Mouse (Mus musculus) embryonic facial prominence, embryonic 10.5 days (tissue): ENCODE measurements around the gene Bcl2. TPM values are rescaled to one million over a fixed set of nuclear protein-coding genes. Genes with fewer than 3 reads are reported as not detected.
"Not testable (repeated sequence)": the region's sequence is repeated elsewhere in the genome, so short reads cannot be mapped to it uniquely, and the experiment has no call there.

Experiments
- DNase-seq: peaks from one replicate; pipeline ENCODE4 v3.0.0-alpha.2; 2017; ENCODE audit warnings: low spot score
- H3K27ac ChIP-seq: fragments of 300-500 bp; sonication (generic); replicated peaks from 2 replicates; pipeline ENCODE4 v1.5.1; 2016; ENCODE audit warnings: mild to moderate bottlenecking
- H3K27me3 ChIP-seq: fragments of 300-500 bp; sonication (generic); replicated peaks from 2 replicates; pipeline ENCODE4 v1.6.1; 2016; ENCODE audit warnings: low read depth, mild to moderate bottlenecking; ENCODE audit not compliant: poor library complexity, severe bottlenecking
- H3K36me3 ChIP-seq: fragments of 300-500 bp; sonication (generic); replicated peaks from 2 replicates; pipeline ENCODE4 v1.6.1; 2016; ENCODE audit warnings: mild to moderate bottlenecking, moderate library complexity
- H3K4me1 ChIP-seq: fragments of 300-500 bp; sonication (generic); 2 replicates; pipeline ENCODE4 v1.6.1; 2016
- H3K4me3 ChIP-seq: fragments of 300-500 bp; sonication (generic); 2 replicates; pipeline ENCODE4 v1.5.1; 2016; ENCODE audit warnings: mild to moderate bottlenecking, moderate library complexity
- H3K9me3 ChIP-seq: fragments of 300-500 bp; sonication (generic); 2 replicates; pipeline ENCODE4 v1.6.1; 2016; ENCODE audit warnings: mild to moderate bottlenecking
- WGBS: fragments of 180-500 bp; shearing (Covaris S2); methylation state at CpG from one replicate; pipeline ENCODE4 v1.1.7; 2016; 5-methylcytosine and 5-hydroxymethylcytosine counted together
- polyA plus RNA-seq: library from polyadenylated mRNA; unstranded; fragments of >200 nt; fragmentation: Nextera tagmentation; extraction: Ambion mirVana; gene quantifications from 2 replicates; pipeline ENCODE4 v1.2.1, GENCODE M21; 2016

Gene Bcl2
- polyA plus RNA-seq, 1 experiment from 2014 or later, result 10.8 TPM

GRCm38 (mm10) chr1:106549025-106549424 is 165.0 kb downstream of the Bcl2 start:
- H3K36me3 ChIP-seq, result no peaks in the 10 kb centered on the region
- peak overlapping the region; percentile 24; the same call in 1 of the 2 replicates for H3K27ac ChIP-seq
- H3K9me3 ChIP-seq, result no peaks in the 10 kb centered on the region
- 67% methylated on average over 5 of the region's 5 CpGs for WGBS
- DNase-seq, result no peak
- H3K4me3 ChIP-seq, result no peak overlapping the region
- H3K27me3 ChIP-seq, result no peaks in the 10 kb centered on the region
- H3K4me1 ChIP-seq, result peaks cover 25% of the 10 kb centered on the region

- H3K4me3 ChIP-seq, result no peak overlapping the region
- WGBS, result 67% methylated on average over 6 of the region's 6 CpGs
- DNase-seq, result no peak
Observed at GRCm38 (mm10) chr1:106544817-106545612, 169.1 kb downstream of the Bcl2 start.

DNA sequence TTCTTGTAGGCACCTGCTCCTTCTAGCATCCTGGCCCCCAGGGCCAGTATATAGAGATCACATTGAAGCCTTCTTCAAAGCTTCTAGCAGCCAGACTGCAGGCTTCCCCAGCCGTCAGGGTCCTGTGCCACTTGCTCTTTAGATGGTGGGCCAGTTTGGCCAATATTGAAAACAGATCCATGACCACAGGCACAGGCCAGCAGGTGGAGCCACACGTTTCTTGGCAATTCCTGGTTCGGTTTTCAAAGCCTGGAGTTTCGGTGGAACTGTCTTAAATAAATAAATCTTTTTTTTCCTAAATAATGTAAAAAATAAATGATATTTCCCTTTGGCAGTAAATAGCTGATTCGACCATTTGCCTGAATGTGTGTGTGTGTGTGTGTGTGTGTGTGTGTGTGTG is 171.3 kb downstream of the Bcl2 start:
- Histone ChIP-seq H3K27me3 (no peaks in the 10 kb centered on the region), H3K9me3 (no peaks in the 10 kb centered on the region), H3K4me3 (no peak overlapping the region), H3K27ac (no peak overlapping the region), H3K36me3 (no peaks in the 10 kb centered on the region), H3K4me1 (peaks cover 8% of the 10 kb centered on the region)
- DNase-seq, result peak; percentile 53
- WGBS, result 44% methylated on average over 5 of the region's 5 CpGs

More at GRCm38 (mm10) chr1:106544817-106545612, 169.1 kb downstream of the Bcl2 start:
- H3K4me1 ChIP-seq, result peaks cover 19% of the 10 kb centered on the region
- no peaks in the 10 kb centered on the region for H3K36me3 ChIP-seq
- no peaks in the 10 kb centered on the region for H3K27me3 ChIP-seq
- no peak overlapping the region for H3K27ac ChIP-seq
- H3K9me3 ChIP-seq, result no peaks in the 10 kb centered on the region

GRCm38 (mm10) chr1:106541851-106542250 is 172.2 kb downstream of the Bcl2 start:
- H3K4me1 ChIP-seq, result peaks cover 8% of the 10 kb centered on the region
- no peaks in the 10 kb centered on the region for H3K36me3 ChIP-seq
- H3K27ac ChIP-seq, result no peak overlapping the region
- WGBS, result 84% methylated on average over 8 of the region's 8 CpGs
- DNase-seq, result no peak
- no peaks in the 10 kb centered on the region for H3K27me3 ChIP-seq
- no peaks in the 10 kb centered on the region for H3K9me3 ChIP-seq
- H3K4me3 ChIP-seq, result no peak overlapping the region

DNA sequence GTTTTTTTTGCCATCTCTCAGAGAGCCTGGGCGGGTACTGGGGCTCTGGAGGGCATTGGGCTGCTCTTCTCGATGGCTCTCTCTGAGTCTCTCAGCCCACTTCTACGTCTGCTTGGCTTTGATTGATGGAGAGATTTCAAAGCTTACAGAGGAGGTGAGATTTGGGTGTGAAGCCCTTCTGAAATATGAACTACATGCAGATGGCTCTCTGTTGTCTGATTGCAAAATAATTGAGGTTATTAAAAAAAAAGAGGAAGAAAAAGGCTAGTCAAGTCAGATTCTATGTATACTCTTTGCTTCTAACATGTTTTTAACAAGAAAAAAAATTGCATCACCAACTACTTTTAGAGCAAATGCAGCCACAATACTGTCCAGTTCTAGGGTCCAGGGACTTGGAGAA is 173.9 kb downstream of the Bcl2 start:
- Histone ChIP-seq H3K4me1 (peaks cover 8% of the 10 kb centered on the region), H3K27ac (no peak overlapping the region), H3K27me3 (no peaks in the 10 kb centered on the region), H3K4me3 (no peak overlapping the region), H3K9me3 (no peaks in the 10 kb centered on the region), H3K36me3 (no peaks in the 10 kb centered on the region)
- DNase-seq, result no peak
- 81% methylated on average over 3 of the region's 3 CpGs for WGBS

- H3K27ac ChIP-seq, result no peak overlapping the region
- H3K27me3 ChIP-seq, result no peaks in the 10 kb centered on the region
- H3K36me3 ChIP-seq, result no peaks in the 10 kb centered on the region
- H3K4me3 ChIP-seq, result no peak overlapping the region
- peaks cover 8% of the 10 kb centered on the region for H3K4me1 ChIP-seq
- WGBS, result 86% methylated on average over 1 of the region's 1 CpGs
- no peak for DNase-seq
- H3K9me3 ChIP-seq, result no peaks in the 10 kb centered on the region
Observed at GRCm38 (mm10) chr1:106539029-106539428, 175.0 kb downstream of the Bcl2 start.

DNA sequence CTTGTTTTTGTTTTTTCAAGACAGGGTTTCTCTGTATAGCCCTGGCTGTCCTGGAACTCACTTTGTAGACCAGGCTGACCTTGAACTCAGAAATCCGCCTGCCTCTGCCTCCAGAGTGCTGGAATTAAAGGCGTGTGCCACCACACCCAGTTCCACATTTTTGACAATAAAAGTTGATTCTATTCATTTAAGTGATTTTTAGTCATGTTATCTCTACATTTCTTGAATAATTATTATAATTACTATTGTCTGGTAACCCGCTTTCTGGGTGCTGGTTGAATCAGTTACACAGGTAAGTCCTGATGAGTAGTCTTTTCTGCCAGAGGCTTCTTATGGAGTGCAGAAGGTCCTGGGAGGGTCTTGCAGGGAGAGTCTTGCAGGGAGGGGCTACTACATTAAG is 179.2 kb downstream of the Bcl2 start:
- WGBS, result 88% methylated on average over 3 of the region's 3 CpGs
- not testable (repeated sequence) for H3K36me3 ChIP-seq, H3K27me3 ChIP-seq, H3K9me3 ChIP-seq, DNase-seq, H3K4me3 ChIP-seq, H3K4me1 ChIP-seq, H3K27ac ChIP-seq

- H3K4me1 ChIP-seq, result no peaks in the 10 kb centered on the region
- no peaks in the 10 kb centered on the region for H3K36me3 ChIP-seq
- H3K27ac ChIP-seq, result no peak overlapping the region
- 93% methylated on average over 9 of the region's 9 CpGs for WGBS
- no peak overlapping the region for H3K4me3 ChIP-seq
- H3K9me3 ChIP-seq, result no peaks in the 10 kb centered on the region
- no peak for DNase-seq
- no peaks in the 10 kb centered on the region for H3K27me3 ChIP-seq
Observed at GRCm38 (mm10) chr1:106529570-106529969, 184.5 kb downstream of the Bcl2 start.

DNA sequence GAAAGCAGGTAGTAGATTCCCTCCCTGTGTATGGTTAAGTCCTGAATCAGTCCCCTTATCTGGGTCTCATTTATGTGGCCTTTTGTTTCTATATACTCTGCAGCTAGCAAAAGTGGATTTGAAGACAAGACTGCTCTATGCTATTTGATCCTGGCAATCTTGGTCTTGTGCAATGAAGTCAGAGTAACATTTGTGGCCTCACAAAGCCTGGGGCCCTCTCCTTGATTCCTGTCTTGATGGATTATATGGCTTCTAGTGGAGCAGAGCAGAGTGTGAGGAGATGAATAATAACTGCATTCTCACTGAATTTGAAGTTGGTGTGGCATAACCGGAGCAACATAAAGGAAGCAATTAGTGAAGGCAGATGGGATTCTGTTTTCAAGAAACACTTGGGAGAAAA is 186.5 kb downstream of the Bcl2 start:
- no peak for DNase-seq
- Histone ChIP-seq H3K9me3 (no peaks in the 10 kb centered on the region), H3K4me1 (no peaks in the 10 kb centered on the region), H3K27me3 (no peaks in the 10 kb centered on the region), H3K4me3 (no peak overlapping the region), H3K36me3 (no peaks in the 10 kb centered on the region), H3K27ac (no peak overlapping the region)
- 84% methylated on average over 1 of the region's 1 CpGs for WGBS

GRCm38 (mm10) chr1:106526751-106527150 is 187.3 kb downstream of the Bcl2 start:
- no peaks in the 10 kb centered on the region for H3K36me3 ChIP-seq
- WGBS, result 93% methylated on average over 7 of the region's 7 CpGs
- no peaks in the 10 kb centered on the region for H3K27me3 ChIP-seq
- no peak overlapping the region for H3K4me3 ChIP-seq
- DNase-seq, result no peak
- H3K27ac ChIP-seq, result no peak overlapping the region
- no peaks in the 10 kb centered on the region for H3K4me1 ChIP-seq
- no peaks in the 10 kb centered on the region for H3K9me3 ChIP-seq

GRCm38 (mm10) chr1:106526112-106526511 is 188.0 kb downstream of the Bcl2 start:
- no peak overlapping the region for H3K4me3 ChIP-seq
- H3K9me3 ChIP-seq, result no peaks in the 10 kb centered on the region
- 77% methylated on average over 3 of the region's 3 CpGs for WGBS
- H3K4me1 ChIP-seq, result no peaks in the 10 kb centered on the region
- no peaks in the 10 kb centered on the region for H3K27me3 ChIP-seq
- no peak overlapping the region for H3K27ac ChIP-seq
- H3K36me3 ChIP-seq, result no peaks in the 10 kb centered on the region
- no peak for DNase-seq

GRCm38 (mm10) chr1:106523741-106524140 is 190.3 kb downstream of the Bcl2 start:
- Histone ChIP-seq H3K27ac (no peak overlapping the region), H3K27me3 (no peaks in the 10 kb centered on the region), H3K4me1 (no peaks in the 10 kb centered on the region), H3K9me3 (no peaks in the 10 kb centered on the region), H3K4me3 (no peak overlapping the region), H3K36me3 (no peaks in the 10 kb centered on the region)
- DNase-seq, result no peak
- 87% methylated on average over 6 of the region's 6 CpGs for WGBS

GRCm38 (mm10) chr1:106523009-106523408 is 191.1 kb downstream of the Bcl2 start:
- no peaks in the 10 kb centered on the region for H3K27me3 ChIP-seq
- no peak for DNase-seq
- H3K36me3 ChIP-seq, result no peaks in the 10 kb centered on the region
- no peaks in the 10 kb centered on the region for H3K4me1 ChIP-seq
- no peaks in the 10 kb centered on the region for H3K9me3 ChIP-seq
- H3K4me3 ChIP-seq, result no peak overlapping the region
- 85% methylated on average over 5 of the region's 5 CpGs for WGBS
- no peak overlapping the region for H3K27ac ChIP-seq
